9 mouse cellular contexts compared by ENCODE assay signal in the genomic region with DNA sequence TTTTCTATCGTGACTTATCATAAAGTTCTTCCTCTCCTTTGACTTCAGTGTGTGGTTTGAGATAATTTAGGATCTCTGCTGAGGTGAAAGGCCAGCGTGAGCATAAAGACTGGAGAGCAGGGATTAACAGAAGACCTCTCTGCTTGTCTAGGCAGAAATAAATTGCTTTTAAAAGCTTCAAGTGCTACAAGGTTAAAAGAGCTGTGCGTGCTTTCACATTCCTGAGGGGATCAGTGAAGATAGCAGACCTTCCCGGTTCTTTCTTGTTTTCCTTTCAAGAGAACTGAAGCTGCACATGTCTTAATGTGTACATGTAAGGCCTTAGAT. TPM values are rescaled to one million over a fixed set of nuclear protein-coding genes. Genes with fewer than 3 reads are reported as not detected.
A peak's percentile ranks its signal among the peaks of the same experiment; 100 is the strongest.
DNase-seq lines count a peak whose midpoint lies in the region; ATAC-seq lines count a peak whose summit lies in the region.
"Had no signal": no experiment of that assay in that cellular context is flagged by ENCODE, and none has a peak within 500 bp of the region (broad histone marks: within the 10 kb centered on the region; RNA-seq: fewer than 3 reads in every experiment).

No protein-coding gene starts in this region.

- H3K36me3 ChIP-seq in heart, embryonic 15.5 days = no peaks in the 10 kb centered on the region
- H3K36me3 ChIP-seq in hindbrain, embryonic 10.5 days = no peaks in the 10 kb centered on the region
- no peaks in the 10 kb centered on the region for H3K36me3 ChIP-seq in midbrain, embryonic 10.5 days

- peak overlapping the region; percentile 90 for H3K4me3 ChIP-seq in heart, embryonic 15.5 days
- H3K4me3 ChIP-seq in hindbrain, embryonic 10.5 days = peak overlapping the region; percentile 81
- H3K4me3 ChIP-seq in midbrain, embryonic 10.5 days = peak overlapping the region; percentile 86

- DNase-seq in heart, adult 8-10 months (ENCODE audit: low spot score) = no peak
- DNase-seq in R1 (ENCODE audit: low read depth, low spot score) = peak; percentile 64
- no peak for DNase-seq in hindbrain, embryonic 10.5 days (ENCODE audit: low spot score)
- no peak for DNase-seq in midbrain, embryonic 10.5 days (ENCODE audit: low spot score)
- DNase-seq in ovary, postnatal 14 days (ENCODE audit: low spot score) = no peak
- no peak for DNase-seq in left cerebral cortex, postnatal 36 days (ENCODE audit: low spot score in 2 of 2)
- DNase-seq: gastrocnemius, postnatal 14 days had no signal

- peak overlapping the region; percentile 93 for H3K9ac ChIP-seq in heart, embryonic 15.5 days

- no peak for ATAC-seq in heart, embryonic 15.5 days (replicated peaks; ENCODE audit: insufficient number of reproducible peaks, insufficient read depth, low FRiP score, low read depth)
- ATAC-seq in CD4-positive, CD25-positive, alpha-beta regulatory T cell, adult 4 months = no peak

- intact Hi-C loops in left cerebral cortex, postnatal 36 days (cut with DNase I) = loop anchor here (2.0 kb wide), 1 partner anchor 28 kb away; a partner anchor contains a TSS

- WGBS in heart, embryonic 15.5 days = 1% methylated on average over 4 of the region's 4 CpGs
- 4% methylated on average over 4 of the region's 4 CpGs for WGBS in hindbrain, embryonic 10.5 days
- WGBS in midbrain, embryonic 10.5 days = 3% methylated on average over 4 of the region's 4 CpGs

- no peaks in the 10 kb centered on the region for H3K27me3 ChIP-seq in heart, embryonic 15.5 days
- no peaks in the 10 kb centered on the region for H3K27me3 ChIP-seq in hindbrain, embryonic 10.5 days (ENCODE audit: insufficient read depth, poor library complexity, severe bottlenecking)
- H3K27me3 ChIP-seq in midbrain, embryonic 10.5 days (ENCODE audit: low read depth, poor library complexity, severe bottlenecking) = no peaks in the 10 kb centered on the region; the same call in 1 of the 2 replicates

- peak overlapping the region; percentile 64 for H3K4me2 ChIP-seq in heart, embryonic 15.5 days

- H3K9me3 ChIP-seq in heart, embryonic 15.5 days (replicated peaks) = no peaks in the 10 kb centered on the region
- no peaks in the 10 kb centered on the region for H3K9me3 ChIP-seq in hindbrain, embryonic 10.5 days
- no peaks in the 10 kb centered on the region for H3K9me3 ChIP-seq in midbrain, embryonic 10.5 days (replicated peaks)

- H3K4me1 ChIP-seq in heart, embryonic 15.5 days (replicated peaks) = peaks cover 37% of the 10 kb centered on the region
- H3K4me1 ChIP-seq in hindbrain, embryonic 10.5 days (replicated peaks) = peaks cover 37% of the 10 kb centered on the region
- H3K4me1 ChIP-seq in midbrain, embryonic 10.5 days = peaks cover 39% of the 10 kb centered on the region

- H3K27ac ChIP-seq in heart, embryonic 15.5 days = peak overlapping the region; percentile 93
- no peak overlapping the region; the same call in 1 of the 2 replicates for H3K27ac ChIP-seq in hindbrain, embryonic 10.5 days
- no peak overlapping the region for H3K27ac ChIP-seq in midbrain, embryonic 10.5 days (replicated peaks)

RNA-seq across cellular contexts. Expression of a gene that starts 1.1 kb away (rescaled TPM):
- 15.1 and 19.1 TPM in 2 replicates for polyA plus RNA-seq in heart, embryonic 15.5 days (2015; fragmentation: Nextera tagmentation; extraction: Ambion mirVana)
- 10 to 100 TPM in 3 of 4 experiments, 1 to 10 TPM in 1; 9.5 to 11.9 (median 10.7) TPM for total RNA-seq in heart, adult 8-10 months (2022)
- 23.9 and 36.4 TPM in 2 replicates for polyA plus RNA-seq in hindbrain, embryonic 10.5 days (2016; fragmentation: Nextera tagmentation; extraction: Ambion mirVana)
- 31.0 and 31.7 TPM in 2 replicates for polyA plus RNA-seq in midbrain, embryonic 10.5 days (2016; fragmentation: Nextera tagmentation; extraction: Ambion mirVana)
- 1 to 10 TPM; 1.4 to 2.8 TPM for polyA plus RNA-seq in CD4-positive, CD25-positive, alpha-beta regulatory T cell, adult 4 months (2017; shearing (Covaris generic))
- total RNA-seq in left cerebral cortex, postnatal 36 days (2021) = 10 to 100 TPM; 62.5 to 65.5 TPM

RNA-seq across cellular contexts. Expression of a gene that starts 27.4 kb away (rescaled TPM):
- polyA plus RNA-seq in heart, embryonic 15.5 days (2015; fragmentation: Nextera tagmentation; extraction: Ambion mirVana) = 4.9 and 5.7 TPM in 2 replicates
- total RNA-seq in heart, adult 8-10 months (2022) = 10 to 100 TPM; 15.4 to 19.3 (median 17.6) TPM
- polyA plus RNA-seq in hindbrain, embryonic 10.5 days (2016; fragmentation: Nextera tagmentation; extraction: Ambion mirVana) = 4.1 and 5.0 TPM in 2 replicates
- 3.9 and 4.5 TPM in 2 replicates for polyA plus RNA-seq in midbrain, embryonic 10.5 days (2016; fragmentation: Nextera tagmentation; extraction: Ambion mirVana)
- 10 to 100 TPM; 50.6 to 58.6 TPM for polyA plus RNA-seq in CD4-positive, CD25-positive, alpha-beta regulatory T cell, adult 4 months (2017; shearing (Covaris generic))
- total RNA-seq in left cerebral cortex, postnatal 36 days (2021) = 10 to 100 TPM; 32.1 to 42.0 TPM
